Mouse (Mus musculus): ENCODE results near the gene Dbi.

GRCm38 (mm10) chr1:120126318-120126717 lies 5.4 kb upstream of the Dbi start:
- TF ChIP-seq EP300 (IDR thresholded peaks at IDR 0.05; ENCODE audit: low read depth) (no peak), CTCF (IDR thresholded peaks at IDR 0.05; ENCODE audit: low read depth) (no peak)
